Comparison of ENCODE assay signal across 7 mouse cellular contexts in genomic region chr16:4212963-4213798, GRCm38 (mm10). TPM values are rescaled to one million over a fixed set of nuclear protein-coding genes. Genes with fewer than 3 reads are reported as not detected.
DNase-seq lines count a peak whose midpoint lies in the region; ATAC-seq lines count a peak whose summit lies in the region.

No protein-coding gene starts in this region.

- H3K27me3 ChIP-seq in intestine, embryonic 16.5 days (replicated peaks; ENCODE audit: control insufficient read depth, insufficient read depth, low read length) = no peaks in the 10 kb centered on the region
- H3K27me3 ChIP-seq in limb, embryonic 13.5 days = peaks cover 18% of the 10 kb centered on the region
- H3K27me3 ChIP-seq in midbrain, embryonic 14.5 days (ENCODE audit: control insufficient read depth, insufficient read depth, low read length) = no peaks in the 10 kb centered on the region

- H3K36me3 ChIP-seq in intestine, embryonic 16.5 days (ENCODE audit: control insufficient read depth, insufficient read depth, low read length) = no peaks in the 10 kb centered on the region
- H3K36me3 ChIP-seq in limb, embryonic 13.5 days = peaks cover 8% of the 10 kb centered on the region
- H3K36me3 ChIP-seq in midbrain, embryonic 14.5 days (ENCODE audit: control insufficient read depth, insufficient read depth, low read length) = no peaks in the 10 kb centered on the region

- H3K4me2 ChIP-seq in intestine, embryonic 16.5 days (ENCODE audit: low read depth, low read length) = peak overlapping the region; percentile 69
- H3K4me2 ChIP-seq in limb, embryonic 13.5 days (replicated peaks) = peak overlapping the region; percentile 75
- peak overlapping the region; percentile 85 for H3K4me2 ChIP-seq in midbrain, embryonic 14.5 days (ENCODE audit: low read length)

- WGBS in intestine, embryonic 16.5 days = under 1% methylated on average over 66 of the region's 128 CpGs
- WGBS in limb, embryonic 13.5 days = under 1% methylated on average over 73 of the region's 128 CpGs
- WGBS in midbrain, embryonic 14.5 days = under 1% methylated on average over 85 of the region's 128 CpGs

- H3K4me1 ChIP-seq in intestine, embryonic 16.5 days (ENCODE audit: control insufficient read depth, insufficient read depth, low read length) = peaks cover 18% of the 10 kb centered on the region
- H3K4me1 ChIP-seq in limb, embryonic 13.5 days = peaks cover 27% of the 10 kb centered on the region
- H3K4me1 ChIP-seq in midbrain, embryonic 14.5 days (ENCODE audit: control insufficient read depth, insufficient read depth, low read length) = peaks cover 19% of the 10 kb centered on the region

- peak overlapping the region; percentile 99 for H3K27ac ChIP-seq in intestine, embryonic 16.5 days (ENCODE audit: low read length)
- H3K27ac ChIP-seq in limb, embryonic 13.5 days = peak overlapping the region; percentile 98
- H3K27ac ChIP-seq in midbrain, embryonic 14.5 days (replicated peaks; ENCODE audit: low read depth, low read length) = peak overlapping the region; percentile 100

- peak; percentile 78 for ATAC-seq in intestine, embryonic 16.5 days
- peak; percentile 74 for ATAC-seq in limb, embryonic 13.5 days (ENCODE audit: low FRiP score, low read depth)
- ATAC-seq in midbrain, embryonic 14.5 days (ENCODE audit: low FRiP score, low TSS enrichment) = peak; percentile 76

- peak; percentile 72 to 78 for DNase-seq in adrenal gland, adult 18-20 months (ENCODE audit: low spot score in 2 of 2)
- DNase-seq in embryo, embryonic 11 days = peak; percentile 81
- DNase-seq in gastrocnemius, postnatal 36 days = peak; percentile 51 to 53
- peak; percentile 83 for DNase-seq in midbrain, embryonic 14.5 days
- peak; percentile 50 for DNase-seq in spleen, adult 12 weeks (ENCODE audit: low spot score)

- intact Hi-C loops in gastrocnemius, postnatal 36 days (cut with DNase I) = loop anchor here (5.0 kb wide), 3 partner anchors 76 to 136 kb away; partner anchors contain the start of gene Trap1

- H3K9ac ChIP-seq in intestine, embryonic 16.5 days (ENCODE audit: low read depth, low read length) = peak overlapping the region; percentile 96
- peak overlapping the region; percentile 95 for H3K9ac ChIP-seq in limb, embryonic 13.5 days
- peak overlapping the region; percentile 90 for H3K9ac ChIP-seq in midbrain, embryonic 14.5 days (replicated peaks; ENCODE audit: low read length)

- no peaks in the 10 kb centered on the region for H3K9me3 ChIP-seq in intestine, embryonic 16.5 days (ENCODE audit: control insufficient read depth, low read length)
- no peaks in the 10 kb centered on the region for H3K9me3 ChIP-seq in limb, embryonic 13.5 days
- H3K9me3 ChIP-seq in midbrain, embryonic 14.5 days (ENCODE audit: control insufficient read depth, low read length) = no peaks in the 10 kb centered on the region

- peak overlapping the region; percentile 73 for H3K4me3 ChIP-seq in intestine, embryonic 16.5 days (ENCODE audit: low read length)
- H3K4me3 ChIP-seq in limb, embryonic 13.5 days = peak overlapping the region; percentile 98
- peak overlapping the region; percentile 91 for H3K4me3 ChIP-seq in midbrain, embryonic 14.5 days (replicated peaks; ENCODE audit: low read depth, low read length)

RNA-seq across cellular contexts. Expression of gene Crebbp, which starts 0.6 kb away (rescaled TPM):
- total RNA-seq in adrenal gland, adult 18-20 months (2021) = 10 to 100 TPM; 55.0 to 56.0 TPM
- total RNA-seq in gastrocnemius, postnatal 36 days (2021) = 10 to 100 TPM; 30.4 to 35.4 TPM
- 18.4 and 19.3 TPM in 2 replicates for polyA plus RNA-seq in intestine, embryonic 16.5 days (2015; fragmentation: Nextera tagmentation; extraction: Ambion mirVana)
- 44.3 and 47.0 TPM in 2 replicates for polyA plus RNA-seq in limb, embryonic 13.5 days (2015; fragmentation: Nextera tagmentation; extraction: Ambion mirVana)
- polyA plus RNA-seq in midbrain, embryonic 14.5 days (2014; fragmentation: Nextera tagmentation; extraction: Ambion mirVana) = 46.8 and 48.7 TPM in 2 replicates

Comparison
In these comparisons a context has a peak if more than half of its experiments do, and no peak if none do; other contexts are left out.
1. Peak in every context shown above with its lines: DNase-seq, ATAC-seq, H3K4me3 ChIP-seq and H3K27ac ChIP-seq.